Mouse (Mus musculus) gastrocnemius, postnatal 36 days (tissue): ENCODE data around the gene Thop1. TPM values are rescaled to one million over a fixed set of nuclear protein-coding genes. Genes with fewer than 3 reads are reported as not detected.
A peak's percentile ranks its signal among the peaks of the same experiment; 100 is the strongest.
"Not testable (repeated sequence)": the region's sequence is repeated elsewhere in the genome, so short reads cannot be mapped to it uniquely, and the experiment has no call there.

ENCODE experiments used
- DNase-seq, 2 experiments: peaks; one replicate each; pipeline ENCODE4 v3.0.0; 2022
- intact Hi-C: fragments of 180-260 bp; cut with DNase I; formaldehyde crosslinking; loops from one replicate; pipeline ENCODE4 v1.15.1; 2025
- total RNA-seq, 2 experiments: library from RNA; stranded (reverse); gene quantifications; 2 replicates each; pipeline ENCODE4 v1.2.3; 2021

Gene Thop1
- total RNA-seq, 2 experiments from 2014 or later = 20.3 to 24.9 TPM

- intact Hi-C loops, DNase-seq: not testable (repeated sequence)
Observed at GRCm38 (mm10) chr10:81055802-81056340, 14.0 kb upstream of the Thop1 start.

- DNase-seq = no peak
- intact Hi-C loops = no loop called here
Observed at GRCm38 (mm10) chr10:81057406-81058130, 12.3 kb upstream of the Thop1 start.

- DNase-seq = no peak
- intact Hi-C loops = no loop called here
Observed at GRCm38 (mm10) chr10:81058896-81059295, 10.9 kb upstream of the Thop1 start.

- peak; percentile 98 to 99 for DNase-seq
- intact Hi-C loops = no loop called here
Observed at GRCm38 (mm10) chr10:81059603-81060543, 10.0 kb upstream of the Thop1 start, which contains the start of gene Sgta. Gene Sgta (minus strand): TSS chr10:81060181.

- no peak for DNase-seq
- intact Hi-C loops = no loop called here
Observed at GRCm38 (mm10) chr10:81062710-81063109, 7.1 kb upstream of the Thop1 start.

- intact Hi-C loops, DNase-seq: not testable (repeated sequence)
Observed at GRCm38 (mm10) chr10:81064519-81064918, 5.3 kb upstream of the Thop1 start.

GRCm38 (mm10) chr10:81068706-81069105 lies 1.1 kb upstream of the Thop1 start:
- intact Hi-C loops = no loop called here
- DNase-seq = no peak

GRCm38 (mm10) chr10:81072290-81072689 lies 2.5 kb downstream of the Thop1 start:
- DNase-seq = no peak
- intact Hi-C loops = no loop called here

GRCm38 (mm10) chr10:81073464-81073863 lies 3.6 kb downstream of the Thop1 start:
- DNase-seq = no peak
- intact Hi-C loops = no loop called here

GRCm38 (mm10) chr10:81075734-81076133 lies 5.9 kb downstream of the Thop1 start:
- intact Hi-C loops = no loop called here
- no peak for DNase-seq

- intact Hi-C loops = no loop called here
- DNase-seq = no peak
Observed at GRCm38 (mm10) chr10:81076356-81076755, 6.5 kb downstream of the Thop1 start.

GRCm38 (mm10) chr10:81077916-81078315 lies 8.1 kb downstream of the Thop1 start:
- DNase-seq = no peak
- intact Hi-C loops = no loop called here

- DNase-seq = no peak
- intact Hi-C loops = loop anchor here (2.0 kb wide), 1 partner anchor 63 kb away; no protein-coding TSS in a partner anchor
Observed at GRCm38 (mm10) chr10:81080008-81080655, 10.3 kb downstream of the Thop1 start.

GRCm38 (mm10) chr10:81082168-81082960 lies 12.5 kb downstream of the Thop1 start:
- DNase-seq = peak; percentile 42 to 66
- intact Hi-C loops = loop anchor here (2.0 kb wide), 1 partner anchor 84 kb away; no protein-coding TSS in a partner anchor

- intact Hi-C loops = loop anchor here (5.0 kb wide), 3 partner anchors 35 to 160 kb away; partner anchors contain the start of gene Eef2
- DNase-seq = no peak
Observed at GRCm38 (mm10) chr10:81087021-81087420, 17.2 kb downstream of the Thop1 start.

GRCm38 (mm10) chr10:81089216-81089615 lies 19.4 kb downstream of the Thop1 start:
- no peak for DNase-seq
- intact Hi-C loops = loop anchor here (5.0 kb wide), 3 partner anchors 37 to 162 kb away; partner anchors contain the start of gene Eef2

- DNase-seq = no peak
- intact Hi-C loops = no loop called here
Observed at GRCm38 (mm10) chr10:81090621-81091020, 20.8 kb downstream of the Thop1 start.

- DNase-seq = no peak
- intact Hi-C loops = no loop called here
Observed at GRCm38 (mm10) chr10:81092465-81093250, 22.8 kb downstream of the Thop1 start.
